Mouse (Mus musculus): ENCODE data around the gene Hps3.

DNA sequence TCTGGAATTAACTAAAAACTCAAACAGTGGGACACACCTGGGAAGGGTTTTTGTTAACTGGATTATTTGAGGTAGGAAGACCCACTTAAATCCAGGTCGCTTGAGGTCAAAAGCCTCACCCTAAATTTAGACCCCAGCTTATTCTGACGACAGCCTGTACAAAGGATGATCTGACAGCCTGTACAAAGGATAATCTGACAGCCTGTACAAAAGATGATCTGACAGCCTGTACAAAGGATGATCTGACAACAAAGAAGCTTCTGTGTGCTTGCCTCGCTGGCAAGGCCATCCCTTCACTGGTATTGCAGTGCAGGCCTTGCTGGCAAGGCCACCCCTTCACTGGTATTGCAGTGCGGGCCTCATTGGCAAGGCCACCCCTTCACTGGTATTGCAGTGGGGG is 34.3 kb downstream of the Hps3 start:
- TF ChIP-seq MXI1 (IDR thresholded peaks at IDR 0.05; ENCODE audit: low read depth, low read length) (no peak), POLR2A (IDR thresholded peaks at IDR 0.05; ENCODE audit: control insufficient read depth in 1 of 2, insufficient read depth in 1 of 2, low read depth in 1 of 2, low read length in 2 of 2, poor library complexity in 1 of 2) (no peak), MAZ (IDR thresholded peaks at IDR 0.05; ENCODE audit: low read depth, low read length) (no peak), ZC3H11A (IDR thresholded peaks at IDR 0.05; ENCODE audit: low read depth, low read length) (no peak), EP300 (IDR thresholded peaks at IDR 0.05; ENCODE audit: low read depth in 1 of 2, low read length in 2 of 2) (no peak), POLR2AphosphoS2 (IDR thresholded peaks at IDR 0.05; ENCODE audit: low read length) (no peak), CTCF (IDR thresholded peaks at IDR 0.05 in 2 of 3, conservative IDR thresholded peaks at IDR 0.05 in 1 of 3; ENCODE audit: control insufficient read depth in 1 of 3, insufficient read depth in 1 of 3, low read depth in 2 of 3, low read length in 3 of 3, poor library complexity in 1 of 3, severe bottlenecking in 1 of 3) (no peak), USF1 (IDR thresholded peaks at IDR 0.05; ENCODE audit: low read depth, low read length) (no peak), KAT2A (conservative IDR thresholded peaks at IDR 0.05; ENCODE audit: low read depth, low read length) (no peak), MAX (IDR thresholded peaks at IDR 0.05; ENCODE audit: low read length) (no peak), CHD1 (IDR thresholded peaks at IDR 0.05; ENCODE audit: low read depth, low read length) (no peak), CHD2 (IDR thresholded peaks at IDR 0.05; ENCODE audit: low read length) (no peak)

Data from MEL (cell line).